Mouse (Mus musculus) embryo, embryonic 9.5 days (tissue): Measurements from ENCODE around the gene Kpna2.
"Not testable (repeated sequence)": the region's sequence is repeated elsewhere in the genome, so short reads cannot be mapped to it uniquely, and the experiment has no call there.

Source experiments
- DNase-seq: peaks from one replicate; pipeline ENCODE4 v3.0.0-alpha.2; 2017; ENCODE audit errors: extremely low spot score

Gene Kpna2

DNA sequence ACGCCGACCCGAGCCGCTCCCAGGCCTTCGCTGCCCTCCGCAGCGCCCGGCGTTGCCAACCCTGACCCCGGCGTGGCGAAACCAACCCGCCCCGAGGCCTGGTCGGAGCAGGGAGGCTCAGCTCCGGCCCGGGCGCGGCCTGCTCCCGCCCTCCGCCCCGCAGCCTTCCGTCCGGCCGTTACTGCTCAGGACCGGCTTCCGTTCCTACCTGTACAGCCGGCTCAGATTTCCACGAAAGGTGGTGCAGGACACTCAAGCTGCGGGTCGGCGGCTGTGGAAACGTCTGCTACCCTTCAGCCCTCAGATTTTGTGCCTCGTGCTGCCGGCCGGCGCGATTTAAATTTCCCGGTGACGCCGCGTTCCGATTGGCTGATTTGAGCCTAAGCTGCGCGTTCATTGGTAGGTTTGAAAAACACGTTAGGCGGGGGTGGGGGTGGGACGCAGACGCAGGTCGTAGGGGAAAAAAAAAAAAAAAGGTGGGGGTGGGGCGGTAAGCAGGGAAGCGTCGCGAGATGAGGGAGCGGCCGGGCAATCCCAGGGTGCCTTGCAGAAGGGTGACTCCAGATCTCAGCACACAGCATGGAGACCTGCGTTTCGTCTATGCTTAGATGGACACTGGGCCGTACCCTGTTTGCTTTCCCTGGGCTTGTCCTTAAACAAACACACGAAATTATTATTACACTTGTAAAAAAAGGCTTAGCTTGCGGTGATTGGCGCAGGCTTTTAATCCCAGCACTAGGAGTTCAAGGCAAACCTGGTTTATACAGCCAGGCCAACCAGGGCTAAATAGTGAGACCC, at the start of gene Kpna2:
Gene Kpna2 (minus strand): TSS at position 391 of the 798 bp plus-strand sequence.
- DNase-seq, result peak; percentile 92

DNA sequence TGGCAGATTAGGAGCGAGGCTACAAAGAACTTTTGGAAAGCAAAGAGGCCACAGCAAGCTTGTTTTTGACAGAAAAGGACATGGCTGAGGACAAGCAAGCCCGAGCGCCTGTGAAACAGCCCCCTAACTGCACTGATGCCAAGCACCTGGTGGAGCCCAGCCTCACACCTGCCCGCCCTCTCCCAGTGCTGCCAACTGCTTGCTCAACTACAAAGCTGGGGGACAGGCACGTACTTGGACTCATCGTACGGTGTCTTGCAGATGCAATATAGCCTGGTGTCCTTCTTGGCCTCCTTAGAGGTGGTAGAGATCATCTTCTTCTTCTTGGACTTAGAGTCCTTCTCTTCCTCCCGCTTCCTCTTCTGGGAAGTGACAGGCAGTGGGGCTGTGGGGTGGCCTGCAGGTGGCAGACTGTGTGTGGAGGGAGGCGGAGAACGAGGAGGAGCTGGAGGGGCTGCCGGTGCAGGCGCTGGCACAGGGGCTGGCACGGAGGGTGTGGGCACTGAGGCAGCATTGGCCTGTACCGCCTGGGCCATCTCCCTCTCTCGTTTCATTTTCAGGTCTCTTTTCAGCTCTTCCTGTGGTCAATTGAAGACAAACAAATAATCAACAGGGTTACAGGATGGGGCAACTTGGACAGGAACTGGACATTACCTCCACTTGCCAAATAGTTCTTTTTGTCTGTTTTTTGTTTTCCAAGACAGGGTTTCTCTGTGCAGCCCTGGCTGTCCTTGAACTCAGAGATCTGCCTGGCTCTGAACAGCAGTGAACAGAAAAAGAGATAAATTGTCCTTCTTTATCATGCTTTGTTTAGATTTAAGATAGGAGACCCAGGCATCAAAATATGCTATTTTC, 47.7 kb upstream of the Kpna2 start:
- DNase-seq, result no peak

DNA sequence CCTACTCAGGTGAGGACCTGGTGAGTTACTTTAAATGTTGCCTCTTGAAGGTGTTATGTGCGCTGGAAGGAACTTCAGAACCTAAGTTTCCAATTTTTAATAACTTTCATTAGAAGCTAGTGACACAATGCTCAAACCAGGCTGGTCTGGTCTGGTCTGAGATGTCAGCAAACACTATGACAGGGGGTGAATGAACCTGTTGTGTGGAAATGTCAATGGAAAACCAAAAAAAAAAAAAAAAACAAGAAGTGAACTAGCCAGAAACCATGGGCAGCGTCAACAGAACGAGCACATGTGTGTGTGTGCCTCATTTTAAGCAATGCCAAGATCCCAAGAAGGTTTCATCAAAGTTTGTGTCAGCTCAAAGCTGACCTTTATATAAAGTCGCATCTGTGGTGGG, 46.2 kb upstream of the Kpna2 start:
- no peak for DNase-seq

DNA sequence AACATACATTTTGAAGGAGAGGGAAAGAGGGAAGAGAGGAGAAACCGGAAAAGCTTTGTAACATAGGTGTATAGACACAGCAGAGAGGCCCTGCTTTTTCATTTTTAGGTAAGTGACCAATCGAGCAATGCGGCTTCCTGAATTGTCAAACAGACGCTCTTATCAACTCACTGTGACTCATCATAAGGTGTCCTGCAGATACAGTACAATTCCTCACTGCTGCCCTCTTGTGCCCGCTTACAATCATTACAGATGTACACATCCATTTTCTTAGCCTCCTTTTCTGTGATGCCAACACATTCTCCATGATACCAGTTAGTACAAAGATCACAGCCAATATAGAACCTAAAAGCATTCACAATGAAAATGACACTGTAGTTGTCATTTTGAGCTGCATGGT, 45.0 kb upstream of the Kpna2 start:
- no peak for DNase-seq

DNA sequence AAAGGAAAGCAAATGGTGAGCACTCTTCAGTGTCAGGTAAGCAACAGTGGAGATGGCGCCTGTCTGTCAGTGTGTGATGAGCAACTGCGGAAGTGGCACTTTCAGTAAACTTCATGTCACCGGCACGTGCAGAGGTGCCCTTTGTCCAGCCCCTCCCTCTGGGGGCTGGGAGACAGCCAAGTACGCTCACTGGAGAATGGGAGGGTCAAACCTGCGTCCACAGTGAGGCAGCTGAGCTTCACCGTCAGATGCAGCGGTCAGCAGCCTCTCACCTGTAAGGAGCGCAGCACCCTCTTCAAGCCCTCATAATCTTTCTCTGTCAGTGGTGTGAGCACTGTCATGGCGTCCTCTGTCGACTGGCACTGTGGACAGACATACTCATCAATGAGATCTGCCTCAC, 44.0 kb upstream of the Kpna2 start:
- no peak for DNase-seq

DNA sequence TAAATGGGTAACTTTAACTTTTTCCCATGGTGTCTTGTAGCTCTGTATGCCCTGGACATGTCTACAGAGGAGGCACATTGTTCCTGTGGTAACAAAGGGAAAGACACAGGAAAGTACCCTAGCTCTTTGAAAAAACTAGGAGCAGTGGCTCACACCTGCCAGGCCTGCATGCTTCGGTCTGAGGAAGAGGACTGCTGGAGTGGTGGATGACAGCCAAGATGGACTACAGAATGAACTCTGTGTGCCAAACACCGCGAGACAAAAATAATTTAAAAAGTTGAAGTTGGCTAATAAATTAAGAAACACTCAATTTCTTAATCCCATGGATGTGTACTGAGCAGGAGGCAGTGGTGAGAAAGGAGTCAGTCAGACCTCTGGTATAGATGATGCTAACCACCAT, 42.1 kb upstream of the Kpna2 start:
- DNase-seq, result no peak

DNA sequence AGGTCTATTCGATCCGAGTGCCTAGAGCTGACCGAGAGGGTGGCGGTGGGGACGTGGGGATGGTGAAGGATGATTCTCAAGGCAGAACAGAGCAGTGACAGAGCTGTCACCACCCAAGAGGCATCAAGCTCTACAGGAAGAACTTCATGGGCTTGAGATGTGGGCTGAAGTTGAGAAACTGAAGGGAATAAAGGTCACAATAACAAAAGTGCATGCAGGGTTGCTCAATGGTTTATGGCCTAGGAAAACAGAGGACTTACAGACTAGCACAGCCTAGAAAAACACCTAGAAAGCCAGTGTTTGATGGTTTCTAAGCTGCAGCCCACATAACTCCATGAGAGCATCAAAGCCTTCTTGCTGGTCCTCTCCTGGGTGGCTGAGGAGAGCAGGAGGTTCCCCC, 40.1 kb upstream of the Kpna2 start:
- no peak for DNase-seq

DNA sequence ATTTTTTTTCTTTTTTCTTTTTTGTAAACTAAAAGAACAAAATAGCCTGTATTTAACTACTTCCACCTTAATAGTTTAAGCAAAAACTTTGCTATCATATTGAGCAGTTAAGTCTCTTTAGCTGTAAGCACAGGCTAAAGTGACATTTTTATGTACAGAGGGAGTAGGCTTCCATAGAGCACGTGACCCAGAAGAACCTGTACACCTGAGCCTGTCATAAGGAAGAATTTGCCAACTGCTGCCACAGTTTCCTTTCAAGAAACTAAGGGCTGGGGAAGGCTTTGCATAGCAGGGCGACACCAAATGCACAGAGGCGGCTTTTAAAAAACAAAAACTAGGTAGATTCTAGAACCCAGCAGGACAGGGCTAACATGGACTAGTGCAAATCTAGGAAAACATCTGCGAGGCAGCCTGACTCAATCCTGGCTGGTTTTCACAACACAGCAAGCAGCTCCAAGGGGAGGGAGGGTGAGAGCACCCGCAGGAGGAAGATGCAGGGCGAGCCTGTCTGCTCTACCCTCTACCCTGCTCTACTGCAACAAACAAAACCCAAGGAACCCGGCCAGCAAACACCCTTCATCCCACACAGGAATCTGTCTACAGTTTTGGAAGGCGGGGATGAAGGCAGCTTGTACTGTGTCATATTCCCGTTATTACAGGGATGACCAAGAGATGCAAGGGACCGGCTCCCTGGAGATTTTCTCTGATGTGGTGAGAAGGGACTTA, 34.9 kb upstream of the Kpna2 start:
- DNase-seq, result no peak

DNA sequence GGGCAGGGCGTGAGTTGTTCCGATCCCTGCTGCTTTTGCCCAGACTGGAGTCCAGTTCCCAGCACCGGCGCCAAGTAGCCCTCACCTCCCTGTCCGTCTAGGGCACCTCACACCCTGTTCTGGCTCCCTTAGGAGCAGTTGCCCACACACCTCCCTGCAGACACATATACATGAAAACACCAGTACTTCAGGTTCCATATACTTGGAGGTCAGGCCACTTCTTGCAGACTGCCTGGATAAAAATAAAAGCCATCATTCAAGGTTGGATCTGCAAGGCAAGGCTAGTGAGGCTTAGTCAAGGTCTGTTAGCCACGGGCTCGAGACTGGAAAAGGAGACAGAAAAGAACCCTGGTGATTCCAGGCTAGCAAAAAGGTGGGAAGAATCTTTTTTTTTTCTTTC, 32.3 kb upstream of the Kpna2 start:
- peak; percentile 14 for DNase-seq

DNA sequence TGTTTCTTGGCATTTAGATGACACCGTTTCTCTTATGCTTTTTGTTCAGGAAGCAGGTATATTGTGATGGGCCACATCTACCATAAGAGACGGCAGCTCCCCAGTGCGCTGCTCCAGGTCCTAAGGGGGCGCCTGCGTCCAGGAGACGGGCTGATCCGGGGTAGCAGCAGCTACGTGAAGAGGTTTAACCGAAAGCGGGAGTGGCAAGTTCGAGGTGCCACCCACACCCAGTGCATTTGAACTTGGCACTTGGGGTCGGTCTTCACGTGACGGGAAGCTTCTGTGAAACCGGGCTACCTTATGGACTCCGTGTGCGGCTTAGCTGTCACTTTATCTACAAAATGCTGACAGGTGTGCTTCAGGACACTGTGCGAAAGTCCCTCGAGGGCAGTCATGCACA, 30.2 kb upstream of the Kpna2 start:
- no peak for DNase-seq

DNA sequence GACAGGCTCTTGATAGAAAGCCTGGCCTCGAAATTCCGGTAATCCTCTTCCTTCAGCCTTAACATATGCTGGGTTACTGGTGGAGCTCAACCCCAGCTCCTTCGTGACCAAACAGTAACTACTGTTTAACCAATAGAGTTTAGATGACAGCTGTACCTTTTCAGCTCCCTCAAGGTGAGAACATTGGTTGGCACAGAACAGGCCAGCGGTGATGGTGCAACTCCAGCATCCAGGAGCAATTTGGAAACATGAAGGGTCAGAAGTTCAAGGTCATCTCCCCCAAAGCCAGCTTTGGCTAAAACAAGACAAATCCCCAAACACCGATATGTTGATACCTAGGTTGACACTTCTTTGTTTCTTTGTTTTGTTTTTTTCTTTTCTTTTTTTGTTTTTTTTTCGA, 29.4 kb upstream of the Kpna2 start:
- no peak for DNase-seq

DNA sequence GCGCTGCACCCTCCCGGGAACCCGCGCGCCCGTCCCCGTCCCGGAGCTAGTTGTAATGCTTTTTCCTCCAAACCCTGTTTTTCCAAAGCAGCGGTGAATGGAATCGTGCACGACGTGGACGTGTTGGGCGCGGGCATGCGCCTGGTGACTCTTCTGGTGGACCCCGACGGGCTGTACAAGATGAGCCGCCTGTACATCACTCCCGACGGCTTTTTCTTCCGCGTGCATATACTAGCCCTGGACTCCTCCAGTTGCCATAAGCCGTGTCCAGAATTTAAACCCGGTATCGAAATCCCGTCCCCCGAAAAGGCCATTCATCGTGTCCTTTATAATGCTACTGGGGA, 28.9 kb upstream of the Kpna2 start:
- no peak for DNase-seq

DNA sequence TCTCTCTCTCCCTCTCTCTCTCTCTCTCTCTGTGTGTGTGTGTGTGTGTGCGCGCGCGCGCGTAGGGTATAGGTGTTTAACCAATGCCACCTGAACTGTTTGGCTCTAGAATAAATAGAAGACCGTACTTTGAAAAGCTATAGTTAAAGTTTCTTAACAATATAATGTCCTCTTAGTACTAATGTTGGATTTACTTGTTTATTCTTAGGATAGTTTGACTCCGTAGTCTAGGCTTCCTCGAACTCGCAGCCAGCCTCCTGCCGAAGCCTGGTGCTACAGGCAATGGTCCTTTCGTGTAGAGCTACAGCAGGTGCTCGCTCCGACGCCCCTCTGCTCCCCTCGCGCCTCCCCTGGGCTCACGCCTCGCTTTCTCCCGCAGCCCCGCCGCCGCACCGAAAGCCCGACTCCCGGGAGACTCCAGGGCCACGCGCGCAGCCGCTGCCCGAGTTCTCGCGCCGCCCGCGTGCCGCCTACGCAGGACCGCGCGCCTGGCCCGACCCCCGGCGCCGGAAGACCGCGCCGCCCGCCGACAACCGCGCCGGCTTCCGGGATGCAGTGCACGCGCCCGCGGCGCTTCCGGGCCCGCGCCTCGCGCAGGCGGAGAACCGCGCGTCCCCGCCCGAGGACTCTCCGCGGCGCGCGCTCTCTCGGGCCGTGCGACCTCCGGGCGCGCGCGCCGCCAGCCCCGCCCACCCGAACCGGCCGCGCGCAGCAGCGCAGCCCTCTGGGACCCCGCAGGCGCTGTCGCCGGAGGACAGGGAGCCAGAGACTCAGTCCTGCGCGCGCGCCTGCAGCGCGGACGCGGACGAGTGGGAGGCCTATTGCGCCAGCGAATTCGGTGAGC, 28.3 kb upstream of the Kpna2 start:
- DNase-seq, result peak; percentile 86

DNA sequence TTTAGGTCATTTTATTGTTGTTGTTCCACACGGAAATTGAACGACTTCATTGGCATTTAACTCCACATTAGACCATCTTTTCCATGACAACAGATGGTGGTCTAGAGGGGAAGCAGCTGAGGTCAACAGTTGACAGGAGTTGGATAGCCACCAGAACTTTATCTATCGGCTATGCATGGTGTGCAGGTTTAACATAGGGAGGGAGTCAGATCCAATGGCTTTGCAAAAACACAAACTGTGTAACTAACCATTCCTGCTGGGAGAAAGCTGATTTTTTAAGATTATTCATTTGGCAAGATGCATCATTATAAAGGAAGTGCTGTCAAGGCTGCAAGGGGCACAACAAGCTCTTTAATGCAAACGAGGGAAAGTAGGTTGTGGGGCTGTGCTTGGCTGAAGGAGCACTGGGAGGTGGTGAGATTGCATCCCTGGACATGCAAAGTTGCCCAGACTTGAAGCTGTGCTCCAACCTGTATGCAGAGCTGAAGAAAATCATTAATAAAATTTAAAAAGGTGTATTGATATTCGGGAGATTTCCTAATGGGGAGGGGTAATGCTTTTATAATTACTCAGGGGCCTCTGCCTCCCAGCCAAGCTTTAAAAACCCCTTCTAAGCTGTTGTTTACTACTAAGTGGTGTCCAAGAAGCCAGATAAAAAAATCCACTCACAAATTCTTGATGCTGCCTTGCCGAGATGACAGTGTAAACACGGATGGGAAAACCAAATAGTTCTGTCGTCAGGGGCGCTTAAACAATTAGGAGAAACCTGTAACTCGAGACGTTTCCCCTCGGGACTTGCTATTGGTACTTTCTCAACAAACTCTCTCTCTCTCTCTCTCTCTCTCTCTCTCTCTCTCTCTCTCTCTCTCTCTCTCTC, 27.5 kb upstream of the Kpna2 start:
- DNase-seq, result peak; percentile 8

DNA sequence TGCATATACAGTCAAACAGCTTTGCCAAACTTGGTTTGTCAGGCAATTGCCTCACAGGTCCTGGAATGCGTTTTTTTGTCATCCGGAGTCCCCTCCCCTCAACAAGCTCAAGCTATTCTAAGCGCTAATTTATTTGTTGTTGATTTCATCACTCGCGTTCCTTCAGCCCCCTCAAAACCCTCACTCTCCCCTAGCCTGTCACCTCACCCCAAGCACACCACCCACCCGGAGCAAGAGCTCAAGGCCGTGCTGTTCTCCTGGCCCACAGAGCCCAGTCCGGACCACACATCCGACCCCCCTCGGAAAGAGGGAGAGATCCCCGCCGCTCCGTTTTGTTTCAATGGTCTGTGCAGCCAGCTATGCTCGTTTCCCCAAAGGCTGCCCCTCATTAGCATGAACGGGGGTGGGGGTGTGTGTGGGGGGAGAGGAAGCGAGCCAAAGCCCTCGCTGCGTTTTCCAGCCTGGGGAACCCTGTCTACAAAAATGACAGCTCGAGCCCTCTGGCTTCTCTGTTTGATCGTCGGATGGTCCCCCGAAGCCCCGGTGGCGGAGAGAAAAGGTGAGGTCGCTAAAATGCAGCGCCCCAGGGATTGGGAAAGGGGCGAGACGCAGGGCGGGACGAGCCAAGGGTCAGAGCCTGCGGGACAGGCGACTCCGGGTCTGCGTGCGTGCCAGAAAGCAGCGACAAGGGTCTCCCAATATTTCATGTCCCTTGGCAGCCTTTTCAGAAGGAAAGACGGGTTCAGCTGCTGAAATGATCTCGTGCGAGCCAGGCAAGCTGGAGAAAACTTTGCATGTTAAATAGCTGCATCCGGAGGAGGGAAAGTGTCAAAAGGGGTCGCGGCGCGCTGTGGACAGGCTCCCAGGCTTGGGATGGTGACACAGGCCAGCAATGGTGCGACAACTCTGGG, 26.3 kb upstream of the Kpna2 start, which contains the start of gene 1810010H24Rik:
Gene 1810010H24Rik (plus strand): TSS at position 271 of the 911 bp plus-strand sequence.
- DNase-seq, result peak; percentile 53

DNA sequence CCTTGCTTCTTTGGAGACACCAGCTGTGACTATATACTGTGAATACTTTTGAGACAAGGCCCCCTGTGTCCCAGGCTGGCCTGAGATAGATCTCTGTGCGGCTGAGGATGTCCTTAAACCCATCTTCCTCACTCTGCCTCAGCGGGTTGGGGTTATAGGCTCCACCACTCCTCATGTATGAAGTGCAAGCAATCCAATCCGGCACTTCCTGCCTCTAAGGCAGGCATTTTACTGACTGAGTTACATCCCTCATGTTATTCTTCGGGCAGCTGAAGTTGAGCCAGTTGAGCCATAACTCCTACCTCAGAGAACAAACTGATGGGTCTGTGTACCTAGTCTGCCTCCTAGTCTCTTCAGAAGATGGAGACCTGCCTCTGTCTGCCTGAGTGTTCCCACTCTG, 25.1 kb upstream of the Kpna2 start:
- DNase-seq, result no peak

DNA sequence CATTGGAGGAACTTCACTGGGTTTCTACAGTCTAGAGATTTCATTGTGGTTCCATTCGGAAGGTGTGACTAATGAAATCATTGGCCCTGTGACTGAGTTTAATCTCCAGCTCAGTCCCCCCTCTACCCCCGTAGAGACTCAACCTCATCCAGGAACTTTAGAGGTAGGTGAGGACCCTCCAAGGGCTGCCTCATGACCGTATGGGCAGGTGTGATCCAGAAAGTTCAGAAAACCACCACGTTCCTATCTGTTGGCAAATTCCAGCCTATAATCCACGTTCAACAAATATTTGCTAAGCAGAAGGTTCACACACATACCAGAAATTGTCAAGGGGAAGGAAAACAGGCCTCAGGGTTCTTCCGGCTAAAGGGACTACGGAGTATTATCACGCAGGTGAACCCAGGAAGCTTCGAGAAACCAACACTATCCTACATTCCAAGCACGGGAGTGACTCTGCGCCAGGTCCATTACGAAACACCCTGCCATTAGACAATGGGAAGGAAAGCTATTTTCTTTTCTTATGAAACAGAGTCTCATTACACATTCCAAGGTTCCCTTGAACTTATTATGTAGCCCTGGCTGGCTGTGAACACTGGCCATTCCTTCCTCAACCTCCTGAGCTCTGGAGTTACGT, 22.8 kb upstream of the Kpna2 start:
- no peak for DNase-seq

DNA sequence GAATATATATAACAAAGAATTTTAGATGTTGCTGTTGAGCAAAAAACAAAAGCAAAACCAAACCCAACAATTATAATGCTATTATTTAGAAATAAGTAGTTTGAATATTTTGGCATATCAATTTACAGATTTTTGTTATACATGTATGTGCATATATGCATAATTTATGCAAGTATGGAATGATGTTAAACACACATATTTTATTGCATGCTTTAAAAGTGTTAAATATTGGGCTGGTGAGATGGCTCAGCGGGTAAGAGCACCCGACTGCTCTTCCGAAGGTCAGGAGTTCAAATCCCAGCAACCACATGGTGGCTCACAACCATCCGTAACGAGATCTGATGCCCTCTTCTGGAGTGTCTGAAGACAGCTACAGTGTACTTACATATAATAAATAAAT, 20.4 kb upstream of the Kpna2 start:
- not testable (repeated sequence) for DNase-seq

DNA sequence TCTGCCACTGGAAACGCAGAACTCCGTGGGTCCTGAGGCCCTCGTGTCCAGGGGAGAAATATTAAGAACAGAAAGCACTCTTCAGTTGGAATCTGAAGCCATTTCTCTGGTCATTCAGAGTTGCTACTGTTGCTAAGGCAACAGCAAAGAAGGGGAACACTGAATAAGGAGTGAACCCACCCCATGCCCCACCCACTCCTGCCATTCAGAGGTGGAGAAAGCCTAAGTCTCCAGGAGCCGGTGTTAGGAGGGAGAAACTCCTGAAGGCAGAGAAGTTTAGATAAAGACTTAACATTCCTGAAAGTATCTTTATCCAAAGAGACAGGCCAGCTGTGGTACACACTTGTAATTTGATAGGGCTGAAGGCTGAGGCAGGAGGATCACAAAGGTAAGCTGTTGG, 20.0 kb upstream of the Kpna2 start:
- DNase-seq, result no peak
